Mouse (Mus musculus) WW6 (cell line): Measurements from ENCODE around the gene Pakap.

Source experiments
- DNase-seq: peaks from one replicate; pipeline ENCODE4 v3.0.0-alpha.2; 2013; ENCODE audit warnings: low read depth, low spot score

The Pakap gene

GRCm38 (mm10) chr4:57914193-57915190 lies 346.5 kb downstream of the Pakap start:
- DNase-seq: no peak

- no peak for DNase-seq
These were observed 347.4 kb downstream of the Pakap start for GRCm38 (mm10) chr4:57915216-57915965.

- no peak for DNase-seq
These were observed 348.3 kb downstream of the Pakap start, which contains the start of gene D630039A03Rik for GRCm38 (mm10) chr4:57916201-57916661. Gene D630039A03Rik (minus strand): TSS chr4:57916297.

GRCm38 (mm10) chr4:57916711-57917110 lies 348.7 kb downstream of the Pakap start:
- no peak for DNase-seq

- peak; percentile 78 for DNase-seq
These were observed 351.8 kb downstream of the Pakap start for GRCm38 (mm10) chr4:57919494-57920423.

- DNase-seq: peak; percentile 67
These were observed 352.5 kb downstream of the Pakap start for GRCm38 (mm10) chr4:57920522-57920921.

- DNase-seq: no peak
These were observed 354.2 kb downstream of the Pakap start for GRCm38 (mm10) chr4:57922171-57922570.

GRCm38 (mm10) chr4:57924556-57925071 lies 356.6 kb downstream of the Pakap start:
- DNase-seq: no peak

- DNase-seq: peak; percentile 31
These were observed 359.7 kb downstream of the Pakap start for GRCm38 (mm10) chr4:57927464-57928205.

GRCm38 (mm10) chr4:57930559-57931170 lies 362.7 kb downstream of the Pakap start:
- DNase-seq: no peak

GRCm38 (mm10) chr4:57934181-57934580 lies 366.2 kb downstream of the Pakap start:
- DNase-seq: no peak

- DNase-seq: no peak
These were observed 369.3 kb downstream of the Pakap start for GRCm38 (mm10) chr4:57937292-57937691.

GRCm38 (mm10) chr4:57940631-57941030 lies 372.7 kb downstream of the Pakap start:
- no peak for DNase-seq

- DNase-seq: no peak
These were observed 374.9 kb downstream of the Pakap start for GRCm38 (mm10) chr4:57942892-57943291.
